Mouse (Mus musculus) forebrain, embryonic 13.5 days (tissue): ENCODE measurements around the gene Msi2. TPM values are rescaled to one million over a fixed set of nuclear protein-coding genes. Genes with fewer than 3 reads are reported as not detected.

Source experiments
- ATAC-seq: fragments of 200-750 bp; cut with Nextera tagmentation; 2 replicates; pipeline ENCODE4 v1.8.0; 2017
- H3K27ac ChIP-seq: fragments of 300-500 bp; sonication (generic); 2 replicates; pipeline ENCODE4 v1.5.1; 2015; ENCODE audit warnings: inconsistent platforms, mild to moderate bottlenecking, moderate library complexity
- H3K27me3 ChIP-seq: fragments of 300-500 bp; sonication (generic); 2 replicates; pipeline ENCODE4 v1.6.1; 2015; ENCODE audit warnings: mild to moderate bottlenecking, inconsistent platforms
- H3K36me3 ChIP-seq: fragments of 300-500 bp; sonication (generic); 2 replicates; pipeline ENCODE4 v1.6.1; 2015; ENCODE audit warnings: mild to moderate bottlenecking, inconsistent platforms; ENCODE audit not compliant: poor library complexity, severe bottlenecking
- H3K4me1 ChIP-seq: fragments of 300-500 bp; sonication (generic); 2 replicates; pipeline ENCODE4 v1.6.1; 2015; ENCODE audit warnings: inconsistent platforms
- H3K4me2 ChIP-seq: fragments of 300-500 bp; sonication (generic); 2 replicates; pipeline ENCODE4 v1.6.1; 2015; ENCODE audit warnings: inconsistent platforms, mild to moderate bottlenecking, moderate library complexity
- H3K4me3 ChIP-seq: fragments of 300-500 bp; sonication (generic); 2 replicates; pipeline ENCODE4 v1.5.1; 2015; ENCODE audit warnings: mild to moderate bottlenecking, inconsistent platforms
- H3K9ac ChIP-seq: fragments of 300-500 bp; sonication (generic); 2 replicates; pipeline ENCODE4 v1.6.1; 2015; ENCODE audit warnings: mild to moderate bottlenecking, inconsistent platforms
- H3K9me3 ChIP-seq: fragments of 300-500 bp; sonication (generic); replicated peaks from 2 replicates; pipeline ENCODE4 v1.6.1; 2016; ENCODE audit warnings: inconsistent platforms
- WGBS: fragments of 180-500 bp; shearing (Covaris S2); methylation state at CpG from one replicate; pipeline ENCODE4 v1.1.7; 2015; 5-methylcytosine and 5-hydroxymethylcytosine counted together
- polyA plus RNA-seq: library from polyadenylated mRNA; unstranded; fragments of >200 nt; fragmentation: Nextera tagmentation; extraction: Ambion mirVana; gene quantifications from 2 replicates; pipeline ENCODE4 v1.2.1, GENCODE M21; 2015

Msi2 gene
- polyA plus RNA-seq, 1 experiment from 2014 or later: 31.5 TPM

DNA sequence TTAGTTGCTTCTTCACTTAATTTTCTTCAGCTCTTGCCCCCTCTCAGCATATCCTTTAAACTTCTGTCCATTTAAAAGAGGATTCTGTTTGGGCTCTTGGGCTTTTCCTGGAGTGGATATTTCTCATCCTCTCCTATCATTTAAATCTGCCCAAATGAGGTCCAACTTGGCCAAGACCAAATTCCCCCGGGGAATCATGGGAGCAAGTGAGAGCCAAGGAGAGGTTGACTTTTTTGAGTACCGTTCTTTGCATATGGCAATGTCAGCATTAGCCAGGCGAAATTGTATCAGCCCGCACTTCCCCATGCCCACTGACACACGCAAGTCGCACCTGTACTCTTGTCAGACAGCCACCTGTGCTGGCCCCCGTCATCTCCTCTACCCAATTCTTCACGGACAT lies 386.6 kb downstream of the Msi2 start:
- peaks cover 57% of the 10 kb centered on the region for H3K4me1 ChIP-seq

DNA sequence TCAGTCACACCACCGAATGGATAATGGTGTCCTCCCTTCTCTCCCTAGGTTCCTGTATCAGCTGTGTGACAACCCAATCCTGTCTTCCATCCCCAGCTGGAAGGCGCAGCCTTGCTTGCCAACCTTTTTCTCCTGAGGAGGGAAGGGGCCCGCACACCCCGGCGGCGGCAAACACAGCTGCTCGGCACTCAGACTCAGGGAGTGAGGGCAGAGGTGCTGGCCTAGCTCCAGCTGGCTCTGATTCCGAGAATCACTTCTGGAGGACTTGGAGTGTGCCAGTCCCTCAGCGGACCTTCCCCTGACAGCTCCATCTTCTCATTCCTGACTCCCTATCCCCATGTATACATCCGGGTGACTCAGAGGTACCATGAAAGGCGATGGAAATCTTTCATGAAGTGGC lies 387.5 kb downstream of the Msi2 start:
- ATAC-seq: peak; percentile 64
- Histone ChIP-seq H3K4me2 (no peak overlapping the region; the same call in 1 of the 2 replicates), H3K4me1 (peaks cover 60% of the 10 kb centered on the region), H3K36me3 (no peaks in the 10 kb centered on the region), H3K4me3 (no peak overlapping the region), H3K9me3 (no peaks in the 10 kb centered on the region), H3K9ac (no peak overlapping the region), H3K27ac (peak overlapping the region; percentile 45), H3K27me3 (no peaks in the 10 kb centered on the region)
- 40% methylated on average over 11 of the region's 11 CpGs for WGBS

More for the DNA sequence above, 386.6 kb downstream of the Msi2 start:
- 95% methylated on average over 8 of the region's 8 CpGs for WGBS
- Histone ChIP-seq H3K4me3 (no peak overlapping the region), H3K27ac (no peak overlapping the region), H3K9me3 (no peaks in the 10 kb centered on the region), H3K36me3 (no peaks in the 10 kb centered on the region), H3K9ac (no peak overlapping the region), H3K4me2 (no peak overlapping the region), H3K27me3 (no peaks in the 10 kb centered on the region)
- ATAC-seq: no peak

GRCm38 (mm10) chr11:88328813-88329595 lies 389.3 kb downstream of the Msi2 start:
- no peaks in the 10 kb centered on the region for H3K9me3 ChIP-seq
- H3K27ac ChIP-seq: peak overlapping the region; percentile 61; the same call in 1 of the 2 replicates
- no peaks in the 10 kb centered on the region for H3K27me3 ChIP-seq
- H3K4me1 ChIP-seq: peaks cover 45% of the 10 kb centered on the region
- peak; percentile 71 for ATAC-seq
- no peak overlapping the region for H3K9ac ChIP-seq
- no peaks in the 10 kb centered on the region for H3K36me3 ChIP-seq
- H3K4me2 ChIP-seq: no peak overlapping the region
- no peak overlapping the region for H3K4me3 ChIP-seq
- WGBS: 61% methylated on average over 17 of the region's 17 CpGs

DNA sequence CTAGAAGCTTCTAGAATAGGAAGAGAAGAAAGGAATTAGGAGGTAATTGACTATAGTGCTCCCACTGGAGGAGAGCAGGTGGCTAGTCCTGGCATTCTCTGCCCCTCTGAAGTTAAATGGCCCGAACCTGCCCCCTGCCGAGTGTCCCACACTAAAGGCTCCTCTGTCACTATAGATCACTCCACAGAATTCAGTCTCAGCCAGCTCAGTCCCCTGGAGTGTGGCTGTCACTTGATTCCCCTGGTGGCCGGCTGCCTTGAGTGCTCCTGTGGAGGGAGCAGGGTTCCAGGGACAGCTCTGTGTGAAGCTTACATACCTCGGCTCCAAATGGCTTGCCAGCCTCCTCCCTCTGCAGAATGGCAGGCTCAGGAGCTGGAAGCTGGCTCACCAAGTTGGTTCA lies 391.3 kb downstream of the Msi2 start:
- Histone ChIP-seq H3K27me3 (no peaks in the 10 kb centered on the region), H3K4me1 (peaks cover 41% of the 10 kb centered on the region), H3K9ac (no peak overlapping the region), H3K4me3 (no peak overlapping the region), H3K27ac (no peak overlapping the region; the same call in 1 of the 2 replicates), H3K4me2 (no peak overlapping the region), H3K9me3 (0 out of 2 replicates have a peak, but pooled peaks cover under 1% of the 10 kb centered on the region), H3K36me3 (no peaks in the 10 kb centered on the region)
- 6% methylated on average over 4 of the region's 4 CpGs for WGBS
- no peak for ATAC-seq

- 69% methylated on average over 5 of the region's 5 CpGs for WGBS
- ATAC-seq: no peak
These were observed 399.5 kb downstream of the Msi2 start for GRCm38 (mm10) chr11:88318850-88319249.

DNA sequence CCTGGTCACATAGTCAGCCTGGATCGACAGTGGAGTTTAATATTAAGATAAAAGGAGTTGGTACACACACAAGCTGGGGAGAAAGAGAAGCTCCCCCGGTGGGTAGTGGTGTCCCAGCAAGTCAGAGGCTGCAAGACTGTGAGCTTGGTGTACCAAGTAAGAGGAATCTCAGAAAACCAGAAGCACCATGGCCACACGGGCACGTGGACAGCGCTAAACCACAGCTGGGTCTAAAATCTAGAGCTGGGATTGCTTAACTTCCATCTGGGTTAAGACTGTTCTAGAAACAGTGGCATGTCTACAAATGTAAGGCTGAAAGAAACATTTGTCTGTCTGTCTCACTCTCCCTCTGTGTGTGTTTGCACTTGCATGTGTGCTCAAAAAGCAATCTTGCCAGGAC lies 402.9 kb downstream of the Msi2 start:
- Histone ChIP-seq H3K27ac (no peak overlapping the region), H3K4me2 (no peak overlapping the region), H3K27me3 (no peaks in the 10 kb centered on the region), H3K36me3 (no peaks in the 10 kb centered on the region), H3K9ac (no peak overlapping the region), H3K4me1 (peaks cover 46% of the 10 kb centered on the region), H3K4me3 (no peak overlapping the region), H3K9me3 (no peaks in the 10 kb centered on the region)
- 92% methylated on average over 5 of the region's 5 CpGs for whole genome bisulfite sequencing
- no peak for ATAC-seq

More at GRCm38 (mm10) chr11:88318850-88319249, 399.5 kb downstream of the Msi2 start:
- Histone ChIP-seq H3K27me3 (no peaks in the 10 kb centered on the region), H3K4me1 (peaks cover 25% of the 10 kb centered on the region), H3K36me3 (no peaks in the 10 kb centered on the region), H3K9ac (no peak overlapping the region), H3K4me3 (no peak overlapping the region), H3K9me3 (0 out of 2 replicates have a peak, but pooled peaks cover 4% of the 10 kb centered on the region), H3K4me2 (no peak overlapping the region), H3K27ac (no peak overlapping the region)

DNA sequence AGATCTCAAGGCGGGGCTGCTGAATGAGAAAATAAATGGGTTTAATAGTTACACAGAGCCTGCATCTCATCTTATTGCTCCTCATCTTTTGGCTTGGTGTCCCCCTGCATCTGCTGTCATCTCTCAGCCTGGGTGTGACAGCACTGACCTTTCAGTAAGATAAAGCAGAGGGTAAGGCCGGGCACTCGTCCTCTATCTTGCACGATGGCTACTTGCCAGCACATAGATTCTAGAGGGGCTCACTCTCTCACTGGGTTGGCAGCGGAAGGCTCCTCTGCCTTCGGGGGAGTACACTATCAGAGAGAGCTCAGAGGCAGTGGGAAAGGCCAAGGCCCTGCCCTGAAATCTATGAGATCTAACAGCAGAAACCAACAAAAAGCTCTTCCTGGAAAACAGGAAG lies 403.8 kb downstream of the Msi2 start:
- Histone ChIP-seq H3K27ac (no peak overlapping the region), H3K4me2 (no peak overlapping the region), H3K4me3 (no peak overlapping the region), H3K36me3 (no peaks in the 10 kb centered on the region), H3K9me3 (no peaks in the 10 kb centered on the region), H3K9ac (no peak overlapping the region), H3K4me1 (peaks cover 56% of the 10 kb centered on the region), H3K27me3 (no peaks in the 10 kb centered on the region)
- WGBS: 77% methylated on average over 6 of the region's 6 CpGs
- no peak for ATAC-seq

DNA sequence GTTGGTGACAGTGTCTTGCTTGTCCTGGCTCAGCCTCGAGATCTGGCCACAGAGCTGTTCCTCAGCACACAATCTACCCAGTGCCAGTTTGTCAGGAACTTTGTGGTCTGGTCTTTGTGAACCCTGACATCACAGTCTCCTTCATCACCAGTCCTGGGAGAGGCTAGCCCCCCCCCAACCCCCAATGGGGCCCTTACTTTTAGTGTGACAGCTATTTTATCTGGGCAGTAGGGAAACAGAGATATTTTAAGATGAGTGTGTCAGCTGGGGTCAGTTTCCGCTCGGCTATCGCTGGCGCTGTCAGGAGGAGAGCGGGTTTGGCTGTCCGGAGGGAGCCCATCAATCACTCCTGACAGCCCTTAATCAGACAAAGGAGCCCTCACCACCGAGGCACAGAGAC lies 404.8 kb downstream of the Msi2 start:
- no peak for ATAC-seq
- no peaks in the 10 kb centered on the region for H3K27me3 ChIP-seq
- peaks cover 65% of the 10 kb centered on the region for H3K4me1 ChIP-seq
- no peak overlapping the region for H3K27ac ChIP-seq
- H3K9me3 ChIP-seq: no peaks in the 10 kb centered on the region
- H3K36me3 ChIP-seq: no peaks in the 10 kb centered on the region
- no peak overlapping the region for H3K4me2 ChIP-seq
- no peak overlapping the region for H3K9ac ChIP-seq
- WGBS: 51% methylated on average over 8 of the region's 8 CpGs
- H3K4me3 ChIP-seq: no peak overlapping the region

DNA sequence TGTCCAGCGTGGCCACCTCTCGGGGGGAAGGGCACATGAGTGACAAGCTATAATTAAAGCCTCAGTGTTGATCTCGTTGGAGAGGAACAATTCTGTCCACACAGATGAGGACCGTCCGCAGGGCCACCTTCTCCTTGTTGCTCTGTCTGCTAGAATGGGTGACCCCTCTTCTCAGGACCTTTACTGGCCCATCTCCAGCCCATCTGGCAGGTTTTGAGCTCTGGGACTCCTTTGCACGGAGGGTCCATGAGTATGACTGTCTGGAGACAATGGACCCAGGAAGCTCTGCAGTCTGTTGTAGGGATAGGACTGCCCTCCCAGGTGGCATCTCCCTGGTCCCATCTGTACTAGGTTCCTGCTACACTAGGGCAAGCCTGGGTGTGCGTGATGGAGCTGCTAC lies 406.7 kb downstream of the Msi2 start:
- WGBS: 66% methylated on average over 7 of the region's 7 CpGs
- no peak overlapping the region for H3K4me3 ChIP-seq

GRCm38 (mm10) chr11:88310773-88311172 lies 407.5 kb downstream of the Msi2 start:
- WGBS: 73% methylated on average over 6 of the region's 6 CpGs
- Histone ChIP-seq H3K9me3 (no peaks in the 10 kb centered on the region), H3K27me3 (no peaks in the 10 kb centered on the region), H3K4me3 (no peak overlapping the region), H3K4me1 (peaks cover 55% of the 10 kb centered on the region), H3K27ac (no peak overlapping the region), H3K9ac (no peak overlapping the region), H3K36me3 (no peaks in the 10 kb centered on the region), H3K4me2 (no peak overlapping the region)
- ATAC-seq: no peak

More for the DNA sequence above, 406.7 kb downstream of the Msi2 start:
- Histone ChIP-seq H3K4me1 (peaks cover 55% of the 10 kb centered on the region), H3K36me3 (no peaks in the 10 kb centered on the region), H3K27me3 (no peaks in the 10 kb centered on the region), H3K9me3 (no peaks in the 10 kb centered on the region), H3K9ac (no peak overlapping the region), H3K4me2 (no peak overlapping the region), H3K27ac (no peak overlapping the region)
- ATAC-seq: no peak

- Histone ChIP-seq H3K36me3 (no peaks in the 10 kb centered on the region), H3K27me3 (no peaks in the 10 kb centered on the region), H3K4me2 (no peak overlapping the region), H3K4me1 (peaks cover 48% of the 10 kb centered on the region), H3K9ac (no peak overlapping the region), H3K27ac (peak overlapping the region; percentile 52), H3K9me3 (no peaks in the 10 kb centered on the region), H3K4me3 (no peak overlapping the region)
- ATAC-seq: 0 out of 2 replicates have a peak, but pooled peaks have one; percentile 16
- WGBS: 40% methylated on average over 10 of the region's 10 CpGs
These were observed 409.1 kb downstream of the Msi2 start for GRCm38 (mm10) chr11:88309059-88309700.
